Mouse (Mus musculus) heart, embryonic 13.5 days (tissue): ENCODE data around the gene Maco1. TPM values are rescaled to one million over a fixed set of nuclear protein-coding genes. Genes with fewer than 3 reads are reported as not detected.
A peak's percentile ranks its signal among the peaks of the same experiment; 100 is the strongest.
"Not testable (repeated sequence)": the region's sequence is repeated elsewhere in the genome, so short reads cannot be mapped to it uniquely, and the experiment has no call there.

Experiments used
- ATAC-seq: fragments of 200-750 bp; cut with Nextera tagmentation; 2 replicates; pipeline ENCODE4 v1.8.0; 2017; ENCODE audit warnings: moderate TSS enrichment; ENCODE audit not compliant: insufficient number of reproducible peaks, low FRiP score, low TSS enrichment; ENCODE audit errors: extremely low read depth
- H3K27ac ChIP-seq: fragments of 300-500 bp; sonication (generic); replicated peaks from 2 replicates; pipeline ENCODE4 v1.5.1; 2015; ENCODE audit warnings: moderate library complexity, mild to moderate bottlenecking, inconsistent platforms
- H3K27me3 ChIP-seq: fragments of 300-500 bp; sonication (generic); replicated peaks from 2 replicates; pipeline ENCODE4 v1.6.1; 2015; ENCODE audit warnings: mild to moderate bottlenecking, inconsistent platforms
- H3K36me3 ChIP-seq: fragments of 300-500 bp; sonication (generic); 2 replicates; pipeline ENCODE4 v1.6.1; 2015; ENCODE audit warnings: mild to moderate bottlenecking, inconsistent platforms
- H3K4me1 ChIP-seq: fragments of 300-500 bp; sonication (generic); 2 replicates; pipeline ENCODE4 v1.6.1; 2015; ENCODE audit warnings: inconsistent platforms
- H3K4me2 ChIP-seq: fragments of 300-500 bp; sonication (generic); 2 replicates; pipeline ENCODE4 v1.6.1; 2015; ENCODE audit warnings: inconsistent platforms, mild to moderate bottlenecking, moderate library complexity
- H3K4me3 ChIP-seq: fragments of 300-500 bp; sonication (generic); 2 replicates; pipeline ENCODE4 v1.5.1; 2015; ENCODE audit warnings: moderate library complexity, mild to moderate bottlenecking, inconsistent platforms
- H3K9ac ChIP-seq: fragments of 300-500 bp; sonication (generic); 2 replicates; pipeline ENCODE4 v1.6.1; 2015; ENCODE audit warnings: inconsistent platforms, mild to moderate bottlenecking, moderate library complexity
- H3K9me3 ChIP-seq: fragments of 300-500 bp; sonication (generic); 2 replicates; pipeline ENCODE4 v1.6.1; 2016; ENCODE audit warnings: inconsistent platforms
- WGBS: fragments of 180-500 bp; shearing (Covaris S2); methylation state at CpG from one replicate; pipeline ENCODE4 v1.1.7; 2015; ENCODE audit warnings: mixed read lengths; 5-methylcytosine and 5-hydroxymethylcytosine counted together
- polyA plus RNA-seq: library from polyadenylated mRNA; unstranded; fragments of >200 nt; fragmentation: Nextera tagmentation; extraction: Ambion mirVana; gene quantifications from 2 replicates; pipeline ENCODE4 v1.2.1, GENCODE M21; 2015

The Maco1 gene
- polyA plus RNA-seq, 1 experiment from 2014 or later, result 25.0 TPM

GRCm38 (mm10) chr4:134794959-134795358, 58.2 kb downstream of the Maco1 start:
- H3K36me3 ChIP-seq, H3K4me2 ChIP-seq, H3K27me3 ChIP-seq, H3K9ac ChIP-seq, ATAC-seq, H3K4me3 ChIP-seq, H3K27ac ChIP-seq, H3K9me3 ChIP-seq: not testable (repeated sequence)
- H3K4me1 ChIP-seq, result peaks cover 20% of the 10 kb centered on the region

- no peaks in the 10 kb centered on the region for H3K36me3 ChIP-seq
- ATAC-seq, result no peak
- H3K27me3 ChIP-seq, result no peaks in the 10 kb centered on the region
- no peak overlapping the region for H3K27ac ChIP-seq
- no peak overlapping the region for H3K4me2 ChIP-seq
- 39% methylated on average over 10 of the region's 10 CpGs for WGBS
- H3K9me3 ChIP-seq, result no peaks in the 10 kb centered on the region
- H3K9ac ChIP-seq, result no peak overlapping the region
- no peak overlapping the region for H3K4me3 ChIP-seq
- H3K4me1 ChIP-seq, result peaks cover 18% of the 10 kb centered on the region
Measured at GRCm38 (mm10) chr4:134793213-134793956, 59.8 kb downstream of the Maco1 start.

GRCm38 (mm10) chr4:134791731-134792130, 61.4 kb downstream of the Maco1 start:
- Histone ChIP-seq H3K9ac (no peak overlapping the region), H3K36me3 (no peaks in the 10 kb centered on the region), H3K27ac (no peak overlapping the region), H3K27me3 (no peaks in the 10 kb centered on the region), H3K4me3 (no peak overlapping the region), H3K9me3 (no peaks in the 10 kb centered on the region), H3K4me1 (peaks cover 6% of the 10 kb centered on the region), H3K4me2 (no peak overlapping the region)
- ATAC-seq, result no peak
- WGBS, result 54% methylated on average over 6 of the region's 6 CpGs

- WGBS, result 26% methylated on average over 10 of the region's 10 CpGs
- no peak overlapping the region for H3K4me3 ChIP-seq
- no peak overlapping the region for H3K9ac ChIP-seq
- H3K9me3 ChIP-seq, result no peaks in the 10 kb centered on the region
- no peak for ATAC-seq
- H3K27me3 ChIP-seq, result no peaks in the 10 kb centered on the region
- no peak overlapping the region for H3K4me2 ChIP-seq
- 0 out of 2 replicates have a peak, but pooled peaks cover 3% of the 10 kb centered on the region for H3K4me1 ChIP-seq
- H3K27ac ChIP-seq, result no peak overlapping the region
- no peaks in the 10 kb centered on the region for H3K36me3 ChIP-seq
Measured at GRCm38 (mm10) chr4:134786946-134787345, 66.2 kb downstream of the Maco1 start.

- H3K9ac ChIP-seq, result no peak overlapping the region
- no peaks in the 10 kb centered on the region for H3K36me3 ChIP-seq
- no peaks in the 10 kb centered on the region for H3K9me3 ChIP-seq
- WGBS, result 58% methylated on average over 5 of the region's 5 CpGs
- H3K27ac ChIP-seq, result no peak overlapping the region
- no peak overlapping the region for H3K4me3 ChIP-seq
- ATAC-seq, result no peak
- H3K4me2 ChIP-seq, result no peak overlapping the region
- H3K27me3 ChIP-seq, result no peaks in the 10 kb centered on the region
- H3K4me1 ChIP-seq, result peaks cover 8% of the 10 kb centered on the region; the same call in 1 of the 2 replicates
Measured at GRCm38 (mm10) chr4:134784701-134785100, 68.4 kb downstream of the Maco1 start.

- Histone ChIP-seq H3K36me3 (no peaks in the 10 kb centered on the region), H3K9me3 (no peaks in the 10 kb centered on the region), H3K4me3 (no peak overlapping the region), H3K4me1 (peaks cover 29% of the 10 kb centered on the region), H3K9ac (no peak overlapping the region; the same call in 1 of the 2 replicates), H3K27me3 (no peaks in the 10 kb centered on the region), H3K27ac (no peak overlapping the region; the same call in 1 of the 2 replicates), H3K4me2 (no peak overlapping the region)
- no peak for ATAC-seq
- 45% methylated on average over 14 of the region's 14 CpGs for WGBS
Measured at GRCm38 (mm10) chr4:134779136-134779934, 73.8 kb downstream of the Maco1 start.

GRCm38 (mm10) chr4:134776246-134776645, 76.9 kb downstream of the Maco1 start:
- no peak overlapping the region for H3K27ac ChIP-seq
- H3K9ac ChIP-seq, result no peak overlapping the region
- no peak overlapping the region for H3K4me2 ChIP-seq
- H3K4me3 ChIP-seq, result no peak overlapping the region
- H3K27me3 ChIP-seq, result no peaks in the 10 kb centered on the region
- H3K36me3 ChIP-seq, result no peaks in the 10 kb centered on the region
- peaks cover 31% of the 10 kb centered on the region for H3K4me1 ChIP-seq
- no peaks in the 10 kb centered on the region for H3K9me3 ChIP-seq
- WGBS, result 67% methylated on average over 7 of the region's 7 CpGs
- ATAC-seq, result no peak

GRCm38 (mm10) chr4:134775234-134775944, 77.8 kb downstream of the Maco1 start:
- Histone ChIP-seq H3K9me3 (no peaks in the 10 kb centered on the region), H3K4me2 (no peak overlapping the region), H3K36me3 (no peaks in the 10 kb centered on the region), H3K27me3 (no peaks in the 10 kb centered on the region), H3K9ac (0 out of 2 replicates have a peak overlapping the region, but pooled peaks have one; percentile 5), H3K4me1 (peaks cover 31% of the 10 kb centered on the region), H3K27ac (no peak overlapping the region), H3K4me3 (no peak overlapping the region)
- ATAC-seq, result no peak
- WGBS, result 43% methylated on average over 13 of the region's 14 CpGs

GRCm38 (mm10) chr4:134774126-134774525, 79.0 kb downstream of the Maco1 start:
- no peaks in the 10 kb centered on the region for H3K9me3 ChIP-seq
- no peak overlapping the region for H3K9ac ChIP-seq
- peaks cover 27% of the 10 kb centered on the region for H3K4me1 ChIP-seq
- WGBS, result 80% methylated on average over 6 of the region's 6 CpGs
- peaks cover 8% of the 10 kb centered on the region; the same call in 1 of the 2 replicates for H3K27me3 ChIP-seq
- no peaks in the 10 kb centered on the region for H3K36me3 ChIP-seq
- no peak overlapping the region for H3K4me2 ChIP-seq
- no peak for ATAC-seq
- H3K4me3 ChIP-seq, result no peak overlapping the region
- no peak overlapping the region for H3K27ac ChIP-seq

GRCm38 (mm10) chr4:134772805-134773674, 80.1 kb downstream of the Maco1 start:
- peaks cover 34% of the 10 kb centered on the region for H3K4me1 ChIP-seq
- 41% methylated on average over 4 of the region's 4 CpGs for WGBS
- no peak for ATAC-seq

More at GRCm38 (mm10) chr4:134772805-134773674, 80.1 kb downstream of the Maco1 start:
- no peak overlapping the region for H3K4me2 ChIP-seq
- no peaks in the 10 kb centered on the region for H3K36me3 ChIP-seq
- H3K9me3 ChIP-seq, result no peaks in the 10 kb centered on the region
- peaks cover 14% of the 10 kb centered on the region; the same call in 1 of the 2 replicates for H3K27me3 ChIP-seq
- peak overlapping the region; percentile 33; the same call in 1 of the 2 replicates for H3K9ac ChIP-seq
- H3K27ac ChIP-seq, result no peak overlapping the region
- no peak overlapping the region for H3K4me3 ChIP-seq
